Mouse (Mus musculus): ENCODE measurements at regions not wholly inside any gene's neighbourhood (a gene's known extent, or its start where the extent isn't known, plus 50 kb on each side); places are given as distances from the start of the nearest gene placed in this dataset.

- TF ChIP-seq ZC3H11A (IDR thresholded peaks at IDR 0.05; ENCODE audit: borderline replicate concordance, low read depth, low read length) (no peak), HCFC1 (IDR thresholded peaks at IDR 0.05; ENCODE audit: borderline replicate concordance, insufficient read depth, low read length) (no peak)
Observed at GRCm38 (mm10) chr15:63704636-63705035, 140.3 kb downstream of the Gsdmc2 start.

All from ES-E14 (cell line).